Mouse (Mus musculus) lung, adult 2 months (tissue): ENCODE data around the gene Ldb2.

Experiments used
- CTCF ChIP-seq: fragments of 200-500 bp; IDR thresholded peaks from 2 replicates; pipeline ENCODE4 v1.5.1; 2011; ENCODE audit warnings: mild to moderate bottlenecking, low read length, control low read depth; ENCODE audit not compliant: insufficient read depth
- POLR2A ChIP-seq: fragments of 200-500 bp; IDR thresholded peaks from 2 replicates; pipeline ENCODE4 v1.6.1; 2011; ENCODE audit warnings: low read depth, mild to moderate bottlenecking, control low read depth, low read length, borderline replicate concordance; ENCODE audit errors: extremely low read depth

DNA sequence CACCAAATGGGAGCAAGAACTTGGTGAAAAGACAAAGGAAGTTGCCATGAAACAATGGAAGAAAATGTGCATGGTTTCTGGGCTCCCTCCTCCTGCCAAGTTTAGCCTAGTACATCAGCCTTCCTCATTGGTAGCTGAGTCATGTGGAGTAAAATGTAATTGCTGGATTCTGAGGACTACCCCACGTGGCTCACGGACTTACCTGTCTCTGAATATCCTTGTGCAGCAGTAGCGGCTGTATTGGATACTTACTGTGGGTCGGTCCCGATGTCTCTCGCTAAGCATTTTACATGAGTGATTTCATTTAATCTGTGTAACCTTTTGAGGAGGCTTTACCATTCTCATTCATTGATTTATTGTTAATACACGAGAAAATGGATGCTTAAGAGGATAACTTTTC lies 183.8 kb downstream of the Ldb2 start:
- TF ChIP-seq POLR2A (no peak), CTCF (no peak)
